In genomic region chr17:34628644-34628967, GRCm38 (mm10) we compare ENCODE assay signal across 8 mouse cellular contexts. TPM values are rescaled to one million over a fixed set of nuclear protein-coding genes. Genes with fewer than 3 reads are reported as not detected.
A peak's percentile ranks its signal among the peaks of the same experiment; 100 is the strongest.
DNase-seq lines count a peak whose midpoint lies in the region; ATAC-seq and TF ChIP-seq lines count a peak whose summit lies in the region.

No protein-coding gene starts in this region.

- TF ChIP-seq POLR2A in thymus, adult 2 months (IDR thresholded peaks at IDR 0.05; ENCODE audit: control insufficient read depth, extremely low read depth, insufficient read depth, low read length, poor library complexity): no peak

- H3K9me3 ChIP-seq in forebrain, embryonic 12.5 days: no peaks in the 10 kb centered on the region
- H3K9me3 ChIP-seq in liver, embryonic 12.5 days (replicated peaks): no peaks in the 10 kb centered on the region

- no peak for TF ChIP-seq CTCF in layer of hippocampus, adult 2 months (conservative IDR thresholded peaks at IDR 0.05)
- TF ChIP-seq CTCF in thymus, adult 2 months (IDR thresholded peaks at IDR 0.05; ENCODE audit: borderline replicate concordance, control insufficient read depth, extremely low read depth, insufficient read depth, low read length, poor library complexity): no peak

- peak overlapping the region; percentile 99 for H3K27ac ChIP-seq in layer of hippocampus, adult 2 months
- H3K27ac ChIP-seq in forebrain, embryonic 12.5 days: peak overlapping the region; percentile 92
- H3K27ac ChIP-seq in liver, embryonic 12.5 days: no peak overlapping the region
- peak overlapping the region; percentile 91 for H3K27ac ChIP-seq in thymus, adult 2 months (ENCODE audit: control insufficient read depth, insufficient read depth, low read length)

- ATAC-seq in forebrain, embryonic 12.5 days (ENCODE audit: low FRiP score): no peak
- no peak for ATAC-seq in liver, embryonic 12.5 days
- ATAC-seq in inflammation-experienced regulatory T-cells, adult 6 months: no peak

- no peak for DNase-seq in layer of hippocampus, adult 2 months (ENCODE audit: low spot score in 2 of 2)
- no peak for DNase-seq in layer of hippocampus, postnatal 10 days (ENCODE audit: low spot score in 2 of 2)
- DNase-seq in thymus, adult 2 months: peak; percentile 58
- DNase-seq in MN1 (ENCODE audit: low spot score): no peak
- DNase-seq in frontal cortex, postnatal 10 days (ENCODE audit: low spot score in 2 of 2): no peak

- peaks cover 64% of the 10 kb centered on the region for H3K4me1 ChIP-seq in forebrain, embryonic 12.5 days
- peaks cover 61% of the 10 kb centered on the region for H3K4me1 ChIP-seq in liver, embryonic 12.5 days
- H3K4me1 ChIP-seq in thymus, adult 2 months (replicated peaks; ENCODE audit: control insufficient read depth, insufficient read depth, low read length): peaks cover 39% of the 10 kb centered on the region

- peak overlapping the region; percentile 87 for H3K4me2 ChIP-seq in forebrain, embryonic 12.5 days
- peak overlapping the region; percentile 93 for H3K4me2 ChIP-seq in liver, embryonic 12.5 days

- H3K36me3 ChIP-seq in forebrain, embryonic 12.5 days (replicated peaks): no peaks in the 10 kb centered on the region; the same call in 1 of the 2 replicates
- peaks cover 16% of the 10 kb centered on the region; the same call in 1 of the 2 replicates for H3K36me3 ChIP-seq in liver, embryonic 12.5 days
- H3K36me3 ChIP-seq in thymus, adult 2 months (ENCODE audit: control insufficient read depth, insufficient read depth, low read length): no peaks in the 10 kb centered on the region; the same call in 1 of the 2 replicates

- 12% methylated on average over 5 of the region's 5 CpGs for WGBS in forebrain, embryonic 12.5 days
- 42% methylated on average over 5 of the region's 5 CpGs for WGBS in liver, embryonic 12.5 days (ENCODE audit: insufficient replicate concordance)
- 19% methylated on average over 5 of the region's 5 CpGs for WGBS in thymus, adult 2 months

- H3K27me3 ChIP-seq in forebrain, embryonic 12.5 days: peaks cover 48% of the 10 kb centered on the region
- peaks cover 65% of the 10 kb centered on the region for H3K27me3 ChIP-seq in liver, embryonic 12.5 days (replicated peaks)
- no peaks in the 10 kb centered on the region for H3K27me3 ChIP-seq in thymus, adult 2 months (ENCODE audit: control insufficient read depth, insufficient read depth, low read length)

- H3K4me3 ChIP-seq in layer of hippocampus, adult 2 months: peak overlapping the region; percentile 67
- H3K4me3 ChIP-seq in forebrain, embryonic 12.5 days (replicated peaks): peak overlapping the region; percentile 71
- H3K4me3 ChIP-seq in liver, embryonic 12.5 days: no peak overlapping the region
- peak overlapping the region; percentile 89 for H3K4me3 ChIP-seq in thymus, adult 2 months (ENCODE audit: control insufficient read depth, insufficient read depth, low read length)

- peak overlapping the region; percentile 73 for H3K9ac ChIP-seq in forebrain, embryonic 12.5 days
- H3K9ac ChIP-seq in liver, embryonic 12.5 days: no peak overlapping the region

RNA-seq across cellular contexts. Expression of gene Ppt2, which starts 0.3 kb away (rescaled TPM):
- 10 to 100 TPM; 46.8 to 55.8 TPM for total RNA-seq in layer of hippocampus, adult 2 months (2021)
- 10 to 100 TPM; 32.9 to 34.1 TPM for total RNA-seq in layer of hippocampus, postnatal 10 days (2021)
- 20.3 and 21.2 TPM in 2 replicates for polyA plus RNA-seq in forebrain, embryonic 12.5 days (2016; fragmentation: Nextera tagmentation; extraction: Ambion mirVana)
- polyA plus RNA-seq in liver, embryonic 12.5 days (2016; fragmentation: Nextera tagmentation; extraction: Ambion mirVana): 13.7 and 13.9 TPM in 2 replicates
- polyA plus RNA-seq in thymus, adult 2 months (2012; rRNA removed): 116 and 120 TPM in 2 replicates
- polyA plus RNA-seq in inflammation-experienced regulatory T-cells, adult 6 months (2017; shearing (Covaris generic)): 10 to 100 TPM; 18.8 to 22.9 (median 20.6) TPM

RNA-seq across cellular contexts. Expression of gene Prrt1, which starts 0.7 kb away (rescaled TPM):
- 100 to 1,000 TPM; 276 to 305 TPM for total RNA-seq in layer of hippocampus, adult 2 months (2021)
- 100 to 1,000 TPM; 231 to 238 TPM for total RNA-seq in layer of hippocampus, postnatal 10 days (2021)
- polyA plus RNA-seq in forebrain, embryonic 12.5 days (2016; fragmentation: Nextera tagmentation; extraction: Ambion mirVana): 2.9 and 3.9 TPM in 2 replicates
- not detected in 2 replicates for polyA plus RNA-seq in liver, embryonic 12.5 days (2016; fragmentation: Nextera tagmentation; extraction: Ambion mirVana)
- polyA plus RNA-seq in thymus, adult 2 months (2012; rRNA removed): 361 and 385 TPM in 2 replicates
- polyA plus RNA-seq in inflammation-experienced regulatory T-cells, adult 6 months (2017; shearing (Covaris generic)): 1 to 10 TPM in 2 of 3 experiments, under 1 TPM in 1; 0.79 to 4.0 (median 3.7) TPM

RNA-seq across cellular contexts. Expression of gene Egfl8, which starts 12.8 kb away (rescaled TPM):
- total RNA-seq in layer of hippocampus, adult 2 months (2021): 1 to 10 TPM; 1.7 to 2.4 TPM
- total RNA-seq in layer of hippocampus, postnatal 10 days (2021): 1 to 10 TPM; 6.0 to 7.0 TPM
- 3.2 and 4.6 TPM in 2 replicates for polyA plus RNA-seq in forebrain, embryonic 12.5 days (2016; fragmentation: Nextera tagmentation; extraction: Ambion mirVana)
- 0.45 and 0.50 TPM in 2 replicates for polyA plus RNA-seq in liver, embryonic 12.5 days (2016; fragmentation: Nextera tagmentation; extraction: Ambion mirVana)
- polyA plus RNA-seq in thymus, adult 2 months (2012; rRNA removed): 13.0 and 16.0 TPM in 2 replicates
- 1 to 10 TPM; 1.1 to 2.1 (median 1.2) TPM for polyA plus RNA-seq in inflammation-experienced regulatory T-cells, adult 6 months (2017; shearing (Covaris generic))

RNA-seq across cellular contexts. Expression of gene Fkbpl, which starts 16.0 kb away (rescaled TPM):
- total RNA-seq in layer of hippocampus, adult 2 months (2021): 10 to 100 TPM; 16.2 to 18.8 TPM
- 10 to 100 TPM; 11.8 to 14.8 TPM for total RNA-seq in layer of hippocampus, postnatal 10 days (2021)
- 13.9 and 14.6 TPM in 2 replicates for polyA plus RNA-seq in forebrain, embryonic 12.5 days (2016; fragmentation: Nextera tagmentation; extraction: Ambion mirVana)
- polyA plus RNA-seq in liver, embryonic 12.5 days (2016; fragmentation: Nextera tagmentation; extraction: Ambion mirVana): 6.7 and 7.1 TPM in 2 replicates
- 3.4 and 5.8 TPM in 2 replicates for polyA plus RNA-seq in thymus, adult 2 months (2012; rRNA removed)
- 1 to 10 TPM; 4.4 to 5.8 (median 5.2) TPM for polyA plus RNA-seq in inflammation-experienced regulatory T-cells, adult 6 months (2017; shearing (Covaris generic))

RNA-seq across cellular contexts. Expression of gene Atf6b, which starts 18.3 kb away (rescaled TPM):
- 10 to 100 TPM; 92.0 to 93.2 TPM for total RNA-seq in layer of hippocampus, adult 2 months (2021)
- total RNA-seq in layer of hippocampus, postnatal 10 days (2021): 10 to 100 TPM; 75.8 to 78.6 TPM
- polyA plus RNA-seq in forebrain, embryonic 12.5 days (2016; fragmentation: Nextera tagmentation; extraction: Ambion mirVana): 107 and 109 TPM in 2 replicates
- 37.0 and 37.3 TPM in 2 replicates for polyA plus RNA-seq in liver, embryonic 12.5 days (2016; fragmentation: Nextera tagmentation; extraction: Ambion mirVana)
- polyA plus RNA-seq in thymus, adult 2 months (2012; rRNA removed): 160 and 169 TPM in 2 replicates
- polyA plus RNA-seq in inflammation-experienced regulatory T-cells, adult 6 months (2017; shearing (Covaris generic)): 10 to 100 TPM; 19.0 to 21.9 (median 19.3) TPM

Comparison
In these comparisons a context has a peak if more than half of its experiments do, and no peak if none do; other contexts are left out.
1. RNA of gene Prrt1, which starts 0.7 kb away (polyA plus RNA-seq): 361 to 385 TPM in thymus, adult 2 months; 0.79 to 4.0 TPM in inflammation-experienced regulatory T-cells, adult 6 months, 2.9 to 3.9 TPM in forebrain, embryonic 12.5 days and not detected in liver, embryonic 12.5 days; every median in the first group is over 10 times any median in the second.